Mouse (Mus musculus) myocyte (in vitro differentiated cells): ENCODE measurements around the gene Srarp. TPM values are rescaled to one million over a fixed set of nuclear protein-coding genes. Genes with fewer than 3 reads are reported as not detected.

Source experiments
- H3K27me3 ChIP-seq: one replicate; pipeline ENCODE4 v1.6.1; 2011; ENCODE audit not compliant: control insufficient read depth, insufficient read depth, insufficient read length
- H3K36me3 ChIP-seq: one replicate; pipeline ENCODE4 v1.6.1; 2011; ENCODE audit not compliant: control insufficient read depth, insufficient read depth
- H3K4me2 ChIP-seq: one replicate; pipeline ENCODE4 v1.6.1; 2011; ENCODE audit warnings: low read depth, control low read depth
- H3K4me3 ChIP-seq: one replicate; pipeline ENCODE4 v1.5.1; 2011; ENCODE audit warnings: mild to moderate bottlenecking, control low read depth, moderate library complexity
- H3K79me2 ChIP-seq: one replicate; pipeline ENCODE4 v1.6.1; 2011; ENCODE audit not compliant: control insufficient read depth, insufficient read depth
- H3ac ChIP-seq: one replicate; pipeline ENCODE4 v1.6.1; 2011; ENCODE audit not compliant: control insufficient read depth, insufficient read length
- CEBPB ChIP-seq: IDR thresholded peaks from 2 replicates; pipeline ENCODE4 v1.6.1; 2011; ENCODE audit warnings: mild to moderate bottlenecking, moderate library complexity; ENCODE audit not compliant: poor library complexity, insufficient read depth, severe bottlenecking
- E2F4 ChIP-seq: IDR thresholded peaks from one replicate; pipeline ENCODE4 v1.6.1; 2011; ENCODE audit warnings: mild to moderate bottlenecking, control low read depth, moderate library complexity; ENCODE audit not compliant: insufficient read depth
- MAX ChIP-seq: IDR thresholded peaks from one replicate; pipeline ENCODE4 v1.6.1; 2011; ENCODE audit warnings: low read depth, mild to moderate bottlenecking, control low read depth
- MYOD1 ChIP-seq, 3 experiments: IDR thresholded peaks; one replicate each; pipeline ENCODE4 v1.6.1; 2011; ENCODE audit warnings: control low read depth in 2 of 3, low read depth in 2 of 3, mild to moderate bottlenecking in 2 of 3, moderate library complexity in 1 of 3; ENCODE audit not compliant: insufficient read length in 2 of 3, control insufficient read depth in 1 of 3
- MYOG ChIP-seq, 3 experiments: IDR thresholded peaks; one replicate each; pipeline ENCODE4 v1.6.1; 2011; ENCODE audit warnings: control low read depth in 2 of 3, low read depth in 2 of 3, mild to moderate bottlenecking in 2 of 3; ENCODE audit not compliant: insufficient read length in 2 of 3, control insufficient read depth in 1 of 3, insufficient read depth in 1 of 3
- POLR2A ChIP-seq: IDR thresholded peaks from one replicate; pipeline ENCODE4 v1.6.1; 2011; ENCODE audit warnings: low read depth, mild to moderate bottlenecking, control low read depth, moderate library complexity; ENCODE audit not compliant: insufficient read length
- POLR2AphosphoS2 ChIP-seq: IDR thresholded peaks from one replicate; pipeline ENCODE4 v1.6.1; 2011; ENCODE audit warnings: low read depth, control low read depth; ENCODE audit not compliant: insufficient read length
- REST ChIP-seq: IDR thresholded peaks from one replicate; pipeline ENCODE4 v1.6.1; 2011; ENCODE audit warnings: mild to moderate bottlenecking, control low read depth, moderate library complexity; ENCODE audit not compliant: insufficient read depth, insufficient read length
- SRF ChIP-seq: IDR thresholded peaks from one replicate; pipeline ENCODE4 v1.6.1; 2011; ENCODE audit warnings: low read depth; ENCODE audit not compliant: control insufficient read depth, insufficient read length
- TCF12 ChIP-seq: IDR thresholded peaks from one replicate; pipeline ENCODE4 v1.6.1; 2011; ENCODE audit warnings: mild to moderate bottlenecking, control low read depth; ENCODE audit not compliant: poor library complexity, insufficient read depth, severe bottlenecking
- TCF3 ChIP-seq: IDR thresholded peaks from one replicate; pipeline ENCODE4 v1.6.1; 2011; ENCODE audit warnings: low read depth, control low read depth; ENCODE audit not compliant: insufficient read length
- USF1 ChIP-seq: IDR thresholded peaks from one replicate; pipeline ENCODE4 v1.6.1; 2011; ENCODE audit warnings: low read depth, mild to moderate bottlenecking, control low read depth, moderate library complexity
- polyA plus RNA-seq: library from polyadenylated mRNA; unstranded; fragments of >200 nt; fragmentation: generic; extraction: Trizol; gene quantifications from one replicate; pipeline ENCODE4 v1.2.1, GENCODE M21; 2012; ENCODE audit warnings: missing spikeins

Srarp gene
- not detected for polyA plus RNA-seq

GRCm38 (mm10) chr4:141435974-141436373 is at the start of gene Srarp:
TSS of gene Srarp (minus strand) at chr4:141436105.
- TF ChIP-seq TCF3 (no peak), REST (no peak)

GRCm38 (mm10) chr4:141484071-141484470 is 48.2 kb upstream of the Srarp start:
- Histone ChIP-seq H3K36me3 (peaks cover 38% of the 10 kb centered on the region), H3ac (no peak overlapping the region), H3K27me3 (no peaks in the 10 kb centered on the region), H3K4me3 (no peak overlapping the region), H3K4me2 (no peak overlapping the region), H3K79me2 (no peaks in the 10 kb centered on the region)
- TF ChIP-seq POLR2AphosphoS2, result no peak
- no peak for TF ChIP-seq TCF12
- no peak for TF ChIP-seq MYOD1 (IDR thresholded peaks at IDR 0.05; ENCODE audit: control insufficient read depth in 1 of 3, insufficient read length in 2 of 3, low read depth in 2 of 3)
- no peak for TF ChIP-seq MAX
- TF ChIP-seq POLR2A, result no peak
- TF ChIP-seq MYOG (IDR thresholded peaks at IDR 0.05; ENCODE audit: control insufficient read depth in 1 of 3, insufficient read depth in 1 of 3, insufficient read length in 2 of 3, low read depth in 2 of 3), result no peak
- TF ChIP-seq REST, result no peak
- TF ChIP-seq TCF3, result no peak
- TF ChIP-seq USF1, result no peak
- no peak for TF ChIP-seq E2F4
- no peak for TF ChIP-seq SRF

More at GRCm38 (mm10) chr4:141435974-141436373, at the start of gene Srarp:
- Histone ChIP-seq H3K4me3 (no peak within 1 kb of the TSS), H3K36me3 (no peaks in the 10 kb centered on the region), H3K79me2 (no peaks in the 10 kb centered on the region), H3K27me3 (no peaks in the 10 kb centered on the region), H3K4me2 (no peak within 1 kb of the TSS), H3ac (no peak within 1 kb of the TSS)

GRCm38 (mm10) chr4:141479411-141479810 is 43.5 kb upstream of the Srarp start:
- Histone ChIP-seq H3ac (no peak overlapping the region), H3K4me3 (no peak overlapping the region), H3K27me3 (no peaks in the 10 kb centered on the region), H3K79me2 (no peaks in the 10 kb centered on the region), H3K4me2 (no peak overlapping the region), H3K36me3 (peaks cover 23% of the 10 kb centered on the region)
- TF ChIP-seq REST, result no peak
- no peak for TF ChIP-seq POLR2A
- no peak for TF ChIP-seq SRF
- no peak for TF ChIP-seq E2F4
- TF ChIP-seq MYOG (IDR thresholded peaks at IDR 0.05; ENCODE audit: control insufficient read depth in 1 of 3, insufficient read depth in 1 of 3, insufficient read length in 2 of 3, low read depth in 2 of 3), result no peak
- TF ChIP-seq TCF12, result no peak
- no peak for TF ChIP-seq CEBPB
- TF ChIP-seq MYOD1 (IDR thresholded peaks at IDR 0.05; ENCODE audit: control insufficient read depth in 1 of 3, insufficient read length in 2 of 3, low read depth in 2 of 3), result no peak
- no peak for TF ChIP-seq TCF3
- no peak for TF ChIP-seq MAX
- no peak for TF ChIP-seq USF1
- no peak for TF ChIP-seq POLR2AphosphoS2

- TF ChIP-seq POLR2AphosphoS2 (no peak), E2F4 (no peak), MAX (no peak), TCF12 (no peak), POLR2A (no peak), CEBPB (no peak), REST (no peak), USF1 (no peak), MYOD1 (IDR thresholded peaks at IDR 0.05; ENCODE audit: control insufficient read depth in 1 of 3, insufficient read length in 2 of 3, low read depth in 2 of 3) (no peak), MYOG (IDR thresholded peaks at IDR 0.05; ENCODE audit: control insufficient read depth in 1 of 3, insufficient read depth in 1 of 3, insufficient read length in 2 of 3, low read depth in 2 of 3) (no peak), SRF (no peak), TCF3 (no peak)
- Histone ChIP-seq H3ac (no peak overlapping the region), H3K36me3 (peaks cover 23% of the 10 kb centered on the region), H3K4me3 (no peak overlapping the region), H3K27me3 (no peaks in the 10 kb centered on the region), H3K4me2 (no peak overlapping the region), H3K79me2 (no peaks in the 10 kb centered on the region)
Observed at GRCm38 (mm10) chr4:141478794-141479193, 42.9 kb upstream of the Srarp start.

- no peak overlapping the region for H3K4me3 ChIP-seq
- H3K79me2 ChIP-seq, result no peaks in the 10 kb centered on the region
- H3K27me3 ChIP-seq, result no peaks in the 10 kb centered on the region
- H3ac ChIP-seq, result no peak overlapping the region
- H3K36me3 ChIP-seq, result peaks cover 19% of the 10 kb centered on the region
- H3K4me2 ChIP-seq, result no peak overlapping the region
- TF ChIP-seq MYOD1 (IDR thresholded peaks at IDR 0.05; ENCODE audit: control insufficient read depth in 1 of 3, insufficient read length in 2 of 3, low read depth in 2 of 3) (no peak), POLR2A (no peak), SRF (no peak), TCF12 (no peak), REST (no peak), USF1 (no peak), MYOG (IDR thresholded peaks at IDR 0.05; ENCODE audit: control insufficient read depth in 1 of 3, insufficient read depth in 1 of 3, insufficient read length in 2 of 3, low read depth in 2 of 3) (no peak)
Observed at GRCm38 (mm10) chr4:141478225-141478624, 42.3 kb upstream of the Srarp start.
